Mouse (Mus musculus) lung, postnatal 0 days (tissue): ENCODE data around the gene Gdpd5.

ENCODE experiments used
- CTCF ChIP-seq: IDR thresholded peaks from 2 replicates; pipeline ENCODE4 v1.5.1; 2016; ENCODE audit warnings: antibody characterized with exemption, mild to moderate bottlenecking
- EP300 ChIP-seq: IDR thresholded peaks from 2 replicates; pipeline ENCODE4 v1.6.1; 2016; ENCODE audit warnings: antibody characterized with exemption, mild to moderate bottlenecking, control low read depth

DNA sequence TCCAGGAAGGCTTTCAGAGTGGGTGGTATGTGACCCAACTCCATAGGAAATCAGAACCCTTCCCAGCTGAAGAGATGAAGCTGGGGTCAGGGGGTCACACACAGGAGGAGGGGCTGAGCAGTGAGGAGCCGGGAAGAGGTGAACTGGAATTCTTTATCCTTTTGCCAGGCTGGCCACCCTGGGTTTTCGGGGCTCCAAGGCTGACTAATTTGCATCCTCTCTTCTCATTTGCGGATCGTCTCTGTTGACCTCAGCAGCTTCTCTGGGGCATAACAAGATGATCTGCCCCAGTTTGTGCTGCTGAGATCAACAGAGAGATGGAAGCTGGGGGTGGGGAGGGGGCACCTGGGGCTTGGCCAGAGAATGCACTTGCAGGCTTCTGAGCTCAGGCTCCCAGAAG, 55.3 kb downstream of the Gdpd5 start:
- no peak for TF ChIP-seq CTCF
- TF ChIP-seq EP300, result no peak
